Mouse (Mus musculus) hindbrain, postnatal 0 days (tissue): ENCODE results near the gene Rab25. TPM values are rescaled to one million over a fixed set of nuclear protein-coding genes. Genes with fewer than 3 reads are reported as not detected.

Source experiments
- ATAC-seq: fragments of 200-750 bp; cut with Nextera tagmentation; 2 replicates; pipeline ENCODE4 v1.8.0; 2017; ENCODE audit warnings: mild to moderate bottlenecking, moderate TSS enrichment, moderate library complexity
- DNase-seq: peaks from one replicate; pipeline ENCODE4 v3.0.0-alpha.2; 2015; ENCODE audit warnings: low spot score
- H3K27ac ChIP-seq: fragments of 300-500 bp; sonication (generic); 2 replicates; pipeline ENCODE4 v1.5.1; 2014; ENCODE audit warnings: mild to moderate bottlenecking
- H3K27me3 ChIP-seq: fragments of 300-500 bp; sonication (generic); 2 replicates; pipeline ENCODE4 v1.6.1; 2014; ENCODE audit warnings: low read length, mixed read lengths; ENCODE audit not compliant: insufficient read depth
- H3K36me3 ChIP-seq: fragments of 300-500 bp; sonication (generic); 2 replicates; pipeline ENCODE4 v1.6.1; 2014; ENCODE audit warnings: low read length, mixed read lengths; ENCODE audit not compliant: insufficient read depth
- H3K4me1 ChIP-seq: fragments of 300-500 bp; sonication (generic); 2 replicates; pipeline ENCODE4 v1.6.1; 2014; ENCODE audit warnings: antibody characterized with exemption, low read length, mixed read lengths; ENCODE audit not compliant: insufficient read depth
- H3K4me2 ChIP-seq: fragments of 300-500 bp; sonication (generic); 2 replicates; pipeline ENCODE4 v1.6.1; 2014; ENCODE audit warnings: low read depth, mild to moderate bottlenecking, low read length, moderate library complexity, mixed read lengths
- H3K4me3 ChIP-seq: fragments of 300-500 bp; sonication (generic); 2 replicates; pipeline ENCODE4 v1.5.1; 2014; ENCODE audit warnings: low read length
- H3K9ac ChIP-seq: fragments of 300-500 bp; sonication (generic); replicated peaks from 2 replicates; pipeline ENCODE4 v1.6.1; 2014; ENCODE audit warnings: mild to moderate bottlenecking, low read length, moderate library complexity, mixed read lengths
- H3K9me3 ChIP-seq: fragments of 300-500 bp; sonication (generic); 2 replicates; pipeline ENCODE4 v1.6.1; 2016; ENCODE audit warnings: low read length, mixed read lengths
- CTCF ChIP-seq: IDR thresholded peaks from 2 replicates; pipeline ENCODE4 v1.5.1; 2016; ENCODE audit warnings: antibody characterized with exemption, control low read depth, low read depth
- WGBS: fragments of 180-500 bp; shearing (Covaris S2); extraction: QIAGEN DNeasy Blood & Tissue Kit; methylation state at CpG from one replicate; pipeline ENCODE4 v1.1.7; 2014; 5-methylcytosine and 5-hydroxymethylcytosine counted together
- polyA plus RNA-seq: library from polyadenylated mRNA; unstranded; fragments of >200 nt; fragmentation: Nextera tagmentation; extraction: Ambion mirVana; gene quantifications from 2 replicates; pipeline ENCODE4 v1.2.1, GENCODE M21; 2015
- total RNA-seq: library from RNA; depleted of rRNA; stranded (reverse); fragments of >200 nt; gene quantifications from 2 replicates; pipeline ENCODE4 v1.2.3, GENCODE M21; 2014

The Rab25 gene
- total and polyA plus RNA-seq, 2 experiments from 2014 or later, result 1.3 TPM; not detected in 1

DNA sequence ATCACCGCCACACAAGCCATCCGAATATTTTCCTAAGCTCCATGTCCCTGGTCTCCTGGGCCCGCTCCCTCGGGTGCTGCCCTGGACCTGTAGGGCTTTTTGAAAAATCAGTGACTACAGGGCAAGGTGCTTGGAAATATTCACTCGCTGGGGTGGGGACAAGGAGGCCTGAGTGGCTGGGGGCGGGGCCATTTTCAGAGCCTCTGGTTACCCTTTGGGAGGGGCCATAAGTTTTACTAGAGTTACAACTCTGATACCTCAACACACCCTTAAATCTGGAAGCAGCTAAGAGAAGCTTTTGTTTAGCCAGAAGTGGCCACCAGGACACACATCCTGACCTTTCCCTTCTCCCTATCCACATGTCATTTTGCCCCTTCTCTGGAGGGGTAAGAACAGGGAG lies 11.0 kb downstream of the Rab25 start:
- peak overlapping the region; percentile 66 for H3K4me3 ChIP-seq
- no peak for TF ChIP-seq CTCF
- peaks cover 24% of the 10 kb centered on the region for H3K36me3 ChIP-seq
- ATAC-seq, result no peak
- no peaks in the 10 kb centered on the region for H3K27me3 ChIP-seq
- peak overlapping the region; percentile 87 for H3K4me2 ChIP-seq
- H3K9me3 ChIP-seq, result no peaks in the 10 kb centered on the region
- 0 out of 2 replicates have a peak overlapping the region, but pooled peaks have one; percentile 49 for H3K9ac ChIP-seq
- DNase-seq, result no peak
- peaks cover 36% of the 10 kb centered on the region for H3K4me1 ChIP-seq
- H3K27ac ChIP-seq, result peak overlapping the region; percentile 62
- 64% methylated on average over 6 of the region's 6 CpGs for WGBS

DNA sequence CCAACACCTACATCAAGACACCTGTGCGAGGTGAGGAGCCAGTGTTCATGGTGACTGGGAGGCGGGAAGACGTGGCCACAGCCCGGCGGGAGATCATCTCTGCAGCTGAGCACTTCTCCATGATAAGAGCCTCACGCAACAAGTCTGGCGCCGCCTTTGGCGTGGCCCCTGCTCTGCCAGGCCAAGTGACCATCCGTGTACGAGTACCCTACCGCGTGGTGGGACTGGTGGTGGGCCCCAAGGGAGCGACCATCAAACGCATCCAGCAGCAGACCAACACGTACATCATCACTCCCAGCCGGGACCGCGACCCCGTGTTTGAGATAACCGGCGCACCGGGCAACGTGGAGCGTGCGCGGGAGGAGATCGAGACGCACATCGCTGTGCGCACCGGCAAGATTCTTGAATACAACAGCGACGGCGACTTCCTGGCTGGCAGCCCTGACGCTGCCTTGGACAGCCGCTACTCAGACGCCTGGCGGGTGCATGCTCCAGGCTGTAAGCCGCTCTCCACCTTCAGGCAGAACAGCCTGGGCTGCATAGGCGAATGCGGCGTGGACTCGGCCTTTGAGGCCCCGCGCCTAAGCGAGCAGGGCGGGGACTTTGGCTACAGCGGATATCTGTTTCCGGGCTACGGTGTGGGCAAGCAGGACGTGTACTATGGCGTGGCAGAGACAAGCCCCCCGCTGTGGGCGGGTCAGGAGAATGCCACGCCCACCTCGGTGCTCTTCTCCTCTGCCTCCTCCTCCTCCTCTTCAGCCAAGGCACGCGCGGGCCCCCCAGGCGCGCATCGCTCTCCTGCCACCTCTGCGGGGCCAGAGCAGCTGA lies 11.8 kb downstream of the Rab25 start:
- TF ChIP-seq CTCF, result no peak
- no peaks in the 10 kb centered on the region for H3K27me3 ChIP-seq
- peak overlapping the region; percentile 87 for H3K4me2 ChIP-seq
- ATAC-seq (no peak), DNase-seq (peak; percentile 71)
- peaks cover 24% of the 10 kb centered on the region for H3K36me3 ChIP-seq
- WGBS, result 6% methylated on average over 64 of the region's 64 CpGs
- H3K27ac ChIP-seq, result peak overlapping the region; percentile 62
- peaks cover 30% of the 10 kb centered on the region for H3K4me1 ChIP-seq
- no peaks in the 10 kb centered on the region for H3K9me3 ChIP-seq
- peak overlapping the region; percentile 49 for H3K9ac ChIP-seq
- peak overlapping the region; percentile 66 for H3K4me3 ChIP-seq

DNA sequence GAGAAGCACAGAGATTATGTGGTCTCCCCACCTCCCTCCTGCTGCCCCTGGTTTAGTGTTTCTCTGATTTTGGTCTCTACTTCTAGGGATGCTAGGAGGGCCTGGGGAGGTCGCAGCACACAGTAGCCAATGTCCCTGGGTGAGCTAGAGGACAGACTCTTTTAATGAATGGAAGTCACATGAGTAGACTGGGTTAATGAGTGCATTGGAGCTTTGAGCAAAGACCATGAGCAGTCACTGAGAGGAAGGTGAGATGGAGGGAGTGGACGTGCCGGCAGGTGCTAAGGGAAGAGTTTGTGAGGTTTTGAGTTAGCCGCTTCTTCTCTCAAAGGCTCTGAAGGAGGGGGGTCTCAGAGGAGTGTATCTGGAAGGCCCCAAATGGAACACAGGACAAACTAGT lies 12.6 kb downstream of the Rab25 start:
- Histone ChIP-seq H3K27ac (peak overlapping the region; percentile 36; the same call in 1 of the 2 replicates), H3K4me2 (peak overlapping the region; percentile 87), H3K27me3 (no peaks in the 10 kb centered on the region), H3K4me1 (peaks cover 33% of the 10 kb centered on the region), H3K4me3 (peak overlapping the region; percentile 66), H3K9ac (peak overlapping the region; percentile 49), H3K36me3 (peaks cover 24% of the 10 kb centered on the region), H3K9me3 (no peaks in the 10 kb centered on the region)
- TF ChIP-seq CTCF, result no peak
- no peak for DNase-seq
- ATAC-seq, result no peak
- 43% methylated on average over 4 of the region's 4 CpGs for WGBS

DNA sequence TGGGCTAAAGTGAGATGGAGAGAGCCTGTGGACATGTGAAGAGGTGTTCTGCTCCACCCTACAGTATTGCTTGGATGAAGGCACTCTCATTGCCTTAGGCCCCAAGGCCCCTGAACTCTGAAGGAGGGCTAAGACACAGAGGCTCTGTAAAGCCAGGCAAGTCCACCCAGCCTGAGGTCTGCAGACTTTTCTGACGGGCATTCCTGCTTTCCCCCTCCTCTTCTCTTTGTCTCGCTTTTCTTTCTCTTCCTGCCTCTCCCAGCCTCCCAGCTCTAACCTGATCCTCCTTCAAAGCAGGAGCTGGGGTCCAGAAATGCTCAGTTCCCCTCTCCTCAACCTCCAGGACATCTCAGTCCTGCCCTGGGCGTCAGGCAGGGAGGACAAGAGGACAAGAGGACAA lies 13.1 kb downstream of the Rab25 start:
- no peaks in the 10 kb centered on the region for H3K27me3 ChIP-seq
- no peaks in the 10 kb centered on the region for H3K9me3 ChIP-seq
- peak overlapping the region; percentile 36; the same call in 1 of the 2 replicates for H3K27ac ChIP-seq
- peak overlapping the region; percentile 49 for H3K9ac ChIP-seq
- DNase-seq (no peak), ATAC-seq (no peak)
- H3K36me3 ChIP-seq, result peaks cover 19% of the 10 kb centered on the region
- peaks cover 38% of the 10 kb centered on the region for H3K4me1 ChIP-seq
- WGBS, result 20% methylated on average over 3 of the region's 3 CpGs
- H3K4me3 ChIP-seq, result peak overlapping the region; percentile 66
- peak overlapping the region; percentile 87 for H3K4me2 ChIP-seq
- no peak for TF ChIP-seq CTCF

DNA sequence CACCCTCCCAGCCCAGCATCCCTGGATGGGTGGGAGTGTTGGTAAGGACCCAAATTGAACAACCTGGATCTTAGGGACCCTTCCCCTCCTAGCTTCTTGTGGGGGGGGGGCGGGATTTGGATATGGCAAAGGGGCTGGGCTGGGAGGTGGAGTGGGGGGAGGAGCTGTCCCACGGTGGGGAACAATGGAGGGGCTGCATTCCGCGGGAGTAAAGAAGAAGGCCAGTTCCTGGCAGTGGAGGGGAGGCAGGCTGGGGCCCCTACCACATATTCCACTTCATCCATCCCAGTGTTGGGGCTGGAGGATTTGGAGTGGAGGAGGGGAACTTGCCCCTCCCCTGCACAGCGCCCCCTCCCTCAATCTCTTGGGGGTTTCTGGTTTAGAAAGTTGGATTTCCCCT lies 14.4 kb downstream of the Rab25 start:
- ATAC-seq, result no peak
- no peak for TF ChIP-seq CTCF
- DNase-seq, result no peak
- Histone ChIP-seq H3K4me2 (peak overlapping the region; percentile 87), H3K4me3 (peak overlapping the region; percentile 66), H3K27me3 (no peaks in the 10 kb centered on the region), H3K27ac (peak overlapping the region; percentile 92), H3K36me3 (peaks cover 19% of the 10 kb centered on the region), H3K4me1 (peaks cover 47% of the 10 kb centered on the region), H3K9me3 (no peaks in the 10 kb centered on the region), H3K9ac (peak overlapping the region; percentile 94)
- WGBS, result 2% methylated on average over 5 of the region's 5 CpGs

DNA sequence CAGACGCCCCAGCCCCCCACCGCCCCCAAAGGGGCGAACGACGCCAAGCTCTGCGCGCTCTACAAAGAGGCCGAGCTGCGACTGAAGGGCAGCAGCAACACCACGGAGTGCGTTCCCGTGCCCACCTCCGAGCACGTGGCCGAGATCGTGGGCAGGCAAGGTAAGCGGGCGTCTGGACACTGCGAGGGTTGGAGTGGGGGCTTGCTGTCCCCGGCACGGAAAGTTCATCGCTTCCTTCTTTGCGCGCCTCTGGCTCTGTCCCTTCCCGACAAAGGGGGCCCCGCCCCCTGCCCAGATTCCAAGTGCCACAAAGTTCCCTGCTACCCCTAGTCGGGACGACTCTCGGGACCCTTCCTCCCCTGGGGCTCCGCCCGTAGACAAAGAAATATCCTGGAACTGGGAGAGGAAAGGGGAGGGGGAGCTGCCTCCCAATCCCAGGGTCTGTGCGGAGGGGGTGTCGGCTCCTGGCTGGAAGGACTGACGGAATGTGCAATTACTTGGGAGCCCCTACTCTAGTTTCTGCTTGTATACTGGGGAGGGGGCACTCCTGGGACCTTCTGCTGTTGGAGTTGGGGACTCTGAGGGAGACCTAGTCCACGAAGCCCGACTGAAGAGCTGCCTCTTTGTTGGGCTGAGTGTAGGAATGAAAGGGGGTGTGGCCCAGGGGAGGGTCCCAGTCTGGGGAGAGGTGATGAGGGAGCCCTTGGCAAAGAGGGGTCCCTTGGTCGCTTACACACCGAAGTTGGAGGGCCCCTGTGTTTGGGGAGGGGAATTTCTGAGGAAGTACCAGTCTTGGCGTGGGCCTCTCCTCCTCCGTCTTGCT lies 15.2 kb downstream of the Rab25 start:
- ATAC-seq, result peak; percentile 15
- Histone ChIP-seq H3K27ac (peak overlapping the region; percentile 92), H3K4me2 (peak overlapping the region; percentile 87), H3K4me3 (peak overlapping the region; percentile 66), H3K9me3 (no peaks in the 10 kb centered on the region), H3K9ac (peak overlapping the region; percentile 94), H3K36me3 (peaks cover 13% of the 10 kb centered on the region), H3K27me3 (no peaks in the 10 kb centered on the region), H3K4me1 (peaks cover 47% of the 10 kb centered on the region)
- DNase-seq, result peak; percentile 62
- no peak for TF ChIP-seq CTCF
- under 1% methylated on average over 35 of the region's 40 CpGs for WGBS
